Mouse (Mus musculus) cerebellum, postnatal 25 days (tissue): ENCODE results near the gene Slc6a3.

Source experiments
- DNase-seq, 2 experiments: peaks; one replicate each; pipeline ENCODE4 v3.0.0; 2021; ENCODE audit warnings: mixed read lengths in 2 of 2

Gene Slc6a3

DNA sequence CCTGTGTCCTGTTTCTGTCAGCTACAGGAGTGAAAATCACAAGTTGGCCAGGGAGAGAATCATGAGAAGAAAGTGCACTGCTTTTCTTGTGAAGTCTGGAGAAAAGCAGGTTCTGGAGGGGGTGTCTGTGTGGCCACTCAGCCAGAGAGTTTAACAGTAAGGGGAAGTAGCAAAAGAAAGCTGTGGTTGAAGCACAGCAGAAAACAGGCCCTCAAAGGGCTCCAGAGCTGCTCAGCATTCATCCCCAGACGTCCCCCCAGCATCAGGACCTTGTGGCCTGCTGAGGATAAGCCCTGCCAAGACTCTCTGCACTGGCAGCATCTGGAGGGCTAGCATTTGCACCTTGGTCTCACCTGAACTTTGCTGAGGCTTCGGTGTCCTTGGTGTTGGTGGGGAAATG lies 56.0 kb downstream of the Slc6a3 start:
- no peak for DNase-seq

DNA sequence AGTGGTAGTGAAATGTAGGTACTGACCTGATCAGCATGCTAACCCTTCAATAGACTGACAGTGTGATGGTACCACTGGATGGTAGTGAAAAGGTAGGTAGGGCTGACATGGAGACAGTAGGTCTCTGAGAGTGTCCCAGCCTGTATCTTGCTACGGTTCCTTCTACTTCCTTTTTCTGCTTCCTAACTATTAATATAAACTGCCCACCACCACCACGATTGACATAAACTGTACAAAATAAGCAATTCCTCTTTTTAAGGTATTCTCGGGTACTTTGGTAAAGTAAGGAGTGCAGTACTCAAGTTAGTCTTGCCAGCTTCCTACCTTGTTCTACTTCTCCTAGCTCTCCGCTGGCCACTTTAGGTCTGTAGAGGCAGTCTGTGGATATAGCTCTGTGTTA lies 59.7 kb downstream of the Slc6a3 start:
- no peak for DNase-seq

DNA sequence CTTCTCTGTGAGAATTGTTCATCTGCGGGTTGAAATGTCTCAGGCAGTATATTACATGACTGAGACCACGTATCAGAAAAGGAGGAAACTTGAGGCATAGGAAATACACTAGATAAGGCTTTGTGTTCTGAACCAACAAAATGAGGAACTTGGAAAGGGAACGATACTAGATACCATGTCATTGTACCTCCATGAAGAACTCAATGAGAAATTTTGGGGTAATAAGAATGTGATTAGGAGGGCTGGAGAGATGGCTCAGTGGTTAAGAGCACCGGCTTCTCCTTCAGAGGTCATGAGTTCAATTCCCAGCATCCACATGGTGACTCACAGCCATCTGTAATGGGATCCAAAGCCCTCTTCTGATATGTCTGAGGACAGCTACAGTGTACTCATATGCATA lies 63.7 kb downstream of the Slc6a3 start:
- DNase-seq: no peak

DNA sequence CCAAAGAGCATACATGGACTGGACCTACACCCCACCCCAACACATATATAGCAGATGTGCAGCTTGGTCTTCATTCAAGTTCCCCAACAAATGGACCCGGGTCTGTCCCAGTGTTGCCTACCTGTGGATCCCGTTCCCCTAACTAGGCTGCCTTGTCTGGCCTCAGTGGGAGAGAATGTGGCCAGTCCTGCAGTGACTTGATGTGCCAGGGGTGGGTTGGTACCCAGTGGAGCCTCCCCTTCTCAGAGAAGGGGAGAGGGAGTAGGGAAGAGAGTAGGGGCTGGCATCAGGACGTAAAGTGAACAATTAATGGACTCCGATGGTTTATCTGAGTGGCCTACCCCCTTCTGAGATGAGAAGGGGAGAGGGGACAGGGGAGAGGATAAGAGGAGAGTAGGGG lies 66.5 kb downstream of the Slc6a3 start:
- DNase-seq: peak in 1 of 2 experiments; percentile 11

DNA sequence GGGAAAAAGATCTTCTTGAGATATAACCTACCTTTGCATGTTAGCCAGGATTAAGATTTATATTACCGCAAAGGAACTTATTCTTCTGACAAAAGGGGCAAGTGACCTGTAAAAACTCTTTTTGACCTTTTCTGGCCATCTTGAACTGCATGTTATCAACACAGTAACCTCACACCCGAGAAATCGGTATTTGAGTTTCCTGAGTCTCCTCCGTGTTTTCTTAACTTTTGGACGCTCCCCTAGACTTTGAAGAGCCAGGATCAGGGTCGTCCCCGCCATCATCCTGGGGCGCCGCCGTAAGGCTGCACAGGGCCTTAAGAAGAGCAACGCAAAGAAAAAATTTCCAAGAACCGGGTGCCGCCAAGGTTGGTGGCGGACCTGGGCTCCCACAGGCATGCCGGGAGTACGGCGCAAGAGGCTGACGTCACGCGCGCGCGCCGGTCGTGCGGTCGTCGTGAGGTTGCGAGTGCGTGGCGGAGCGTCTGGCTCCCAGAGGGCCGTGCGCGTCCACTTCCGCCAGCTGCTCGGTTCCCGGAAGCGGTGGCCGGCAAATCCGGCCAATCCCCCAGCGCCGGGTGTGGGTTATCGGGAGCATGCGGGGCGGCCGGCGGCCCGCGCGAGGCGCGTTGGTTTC lies 67.1 kb downstream of the Slc6a3 start, which contains the start of gene Clptm1l:
Gene Clptm1l (plus strand): TSS at position 485 of the 634 bp plus-strand sequence.
- peak; percentile 100 for DNase-seq

DNA sequence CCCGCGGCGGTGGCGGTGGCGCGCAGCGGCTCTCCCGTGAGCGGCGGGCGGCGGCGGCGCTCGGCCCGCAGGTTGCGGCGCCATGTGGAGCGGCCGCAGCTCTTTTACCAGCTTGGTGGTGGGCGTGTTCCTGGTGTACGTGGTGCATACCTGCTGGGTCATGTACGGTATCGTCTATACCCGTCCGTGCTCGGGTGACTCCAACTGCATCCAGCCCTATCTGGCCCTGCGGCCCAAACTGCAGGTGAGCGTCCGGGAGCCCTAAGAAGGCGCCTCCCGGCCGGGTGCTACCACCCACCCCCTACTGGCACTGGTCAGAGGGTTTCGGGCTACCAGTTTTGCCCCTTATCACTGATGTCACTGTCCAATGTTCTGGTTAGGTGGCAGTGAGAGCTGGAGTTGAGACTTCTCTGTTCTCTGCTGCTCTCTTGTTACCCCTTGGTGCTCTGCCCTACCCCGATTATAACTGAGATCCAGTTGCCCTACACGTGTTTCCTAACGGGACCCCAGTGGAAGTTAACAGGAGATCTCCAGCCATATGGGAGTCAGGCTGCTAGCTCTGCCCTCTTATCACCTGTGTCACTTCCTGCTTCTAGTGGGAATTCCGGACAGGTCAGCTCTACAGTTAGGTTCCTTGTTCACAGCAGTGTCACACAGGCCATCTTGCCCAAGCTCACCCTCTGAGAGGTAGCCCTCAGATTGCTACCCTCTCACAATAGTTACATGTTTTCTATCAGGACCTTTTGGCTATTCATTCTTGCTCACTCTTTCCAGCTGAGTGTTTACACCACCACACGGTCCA lies 67.8 kb downstream of the Slc6a3 start:
- DNase-seq: no peak

DNA sequence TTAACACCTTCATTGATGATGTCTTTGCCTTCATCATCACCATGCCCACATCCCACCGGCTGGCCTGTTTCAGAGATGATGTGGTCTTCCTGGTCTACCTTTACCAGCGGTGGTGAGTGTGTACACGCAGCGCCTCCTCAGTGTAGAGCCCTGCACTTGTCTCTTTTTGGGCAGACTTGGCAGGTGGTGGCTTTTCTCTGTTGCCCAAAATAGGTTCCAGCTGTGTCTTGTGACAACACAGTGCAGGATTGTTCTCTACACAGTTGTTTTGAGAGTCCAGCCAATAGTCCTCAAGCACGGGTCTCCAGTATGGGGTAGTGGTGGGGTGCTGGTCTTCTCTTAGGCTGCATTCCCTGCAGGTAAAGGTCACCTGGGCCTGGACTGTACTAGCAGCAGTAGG lies 81.9 kb downstream of the Slc6a3 start:
- no peak for DNase-seq

DNA sequence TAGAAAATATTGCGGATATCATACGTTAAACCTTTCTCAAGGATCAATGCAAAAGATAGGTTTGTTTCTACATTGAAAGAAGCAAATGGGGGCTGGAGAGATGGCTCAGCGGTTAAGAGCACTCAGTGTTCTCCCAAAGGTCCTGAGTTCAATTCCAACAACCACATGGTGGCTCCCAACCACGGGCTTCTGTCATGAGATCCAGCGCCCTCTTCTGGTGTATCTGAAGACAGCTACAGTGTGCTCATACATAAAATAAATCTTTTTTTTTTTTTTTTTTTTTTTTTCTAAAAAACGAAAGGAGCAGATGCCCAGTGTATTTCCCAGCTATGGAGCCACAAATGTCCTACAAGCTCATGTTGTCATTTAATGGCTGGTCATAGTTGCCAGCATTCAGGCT lies 84.1 kb downstream of the Slc6a3 start:
- DNase-seq: peak in 1 of 2 experiments; percentile 13

DNA sequence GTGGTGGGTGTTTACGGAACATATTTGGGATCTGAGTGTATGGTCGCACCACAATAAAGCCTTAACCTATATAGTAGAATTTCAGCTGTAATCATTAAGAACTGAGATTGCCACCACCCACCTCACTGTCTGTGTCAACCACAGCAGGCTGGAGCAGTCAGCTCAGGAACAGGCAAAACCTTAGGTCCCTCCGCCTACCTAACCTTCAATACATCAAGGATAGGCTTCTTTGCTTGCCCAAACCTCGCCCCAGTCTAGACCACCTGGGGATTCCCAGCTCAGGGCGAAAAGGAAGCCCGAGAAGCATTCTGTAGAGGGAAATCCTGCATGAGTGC lies 89.8 kb downstream of the Slc6a3 start:
- DNase-seq: no peak

DNA sequence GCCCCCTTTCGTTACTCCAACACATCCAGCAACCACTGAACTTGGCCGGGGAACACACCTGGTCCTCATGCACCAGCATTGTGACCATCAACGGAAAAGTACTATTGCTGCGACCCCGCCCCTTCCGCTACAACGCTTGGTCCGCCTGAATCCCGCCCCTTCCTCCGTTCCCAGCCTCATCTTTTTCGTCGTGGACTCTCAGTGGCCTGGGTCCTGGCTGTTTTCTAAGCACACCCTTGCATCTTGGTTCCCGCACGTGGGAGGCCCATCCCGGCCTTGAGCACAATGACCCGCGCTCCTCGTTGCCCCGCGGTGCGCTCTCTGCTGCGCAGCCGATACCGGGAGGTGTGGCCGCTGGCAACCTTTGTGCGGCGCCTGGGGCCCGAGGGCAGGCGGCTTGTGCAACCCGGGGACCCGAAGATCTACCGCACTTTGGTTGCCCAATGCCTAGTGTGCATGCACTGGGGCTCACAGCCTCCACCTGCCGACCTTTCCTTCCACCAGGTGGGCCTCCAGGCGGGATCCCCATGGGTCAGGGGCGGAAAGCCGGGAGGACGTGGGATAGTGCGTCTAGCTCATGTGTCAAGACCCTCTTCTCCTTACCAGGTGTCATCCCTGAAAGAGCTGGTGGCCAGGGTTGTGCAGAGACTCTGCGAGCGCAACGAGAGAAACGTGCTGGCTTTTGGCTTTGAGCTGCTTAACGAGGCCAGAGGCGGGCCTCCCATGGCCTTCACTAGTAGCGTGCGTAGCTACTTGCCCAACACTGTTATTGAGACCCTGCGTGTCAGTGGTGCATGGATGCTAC lies 90.4 kb downstream of the Slc6a3 start, which contains the start of gene Tert:
Gene Tert (plus strand): TSS at position 167 of the 805 bp plus-strand sequence.
- peak; percentile 47 to 65 for DNase-seq
